ENCODE assay signal across 17 mouse cellular contexts in genomic region chr12:92927591-92927990, GRCm38 (mm10).
DNase-seq lines count a peak whose midpoint lies in the region; ATAC-seq and TF ChIP-seq lines count a peak whose summit lies in the region.
"Had no signal": no experiment of that assay in that cellular context is flagged by ENCODE, and none has a peak within 500 bp of the region (broad histone marks: within the 10 kb centered on the region; RNA-seq: fewer than 3 reads in every experiment).

No protein-coding gene starts in this region.

- H3K36me3 ChIP-seq in embryonic facial prominence, embryonic 14.5 days (ENCODE audit: control insufficient read depth, insufficient read depth, low read length) = no peaks in the 10 kb centered on the region
- no peaks in the 10 kb centered on the region for H3K36me3 ChIP-seq in embryonic facial prominence, embryonic 10.5 days (replicated peaks)
- H3K36me3 ChIP-seq in forebrain, postnatal 0 days (ENCODE audit: insufficient read depth) = no peaks in the 10 kb centered on the region
- H3K36me3 ChIP-seq in forebrain, embryonic 10.5 days (replicated peaks) = no peaks in the 10 kb centered on the region
- H3K36me3 ChIP-seq in midbrain, postnatal 0 days (ENCODE audit: insufficient read depth, low read length) = no peaks in the 10 kb centered on the region
- H3K36me3 ChIP-seq in midbrain, embryonic 11.5 days (ENCODE audit: control insufficient read depth, insufficient read depth, low read length) = no peaks in the 10 kb centered on the region
- H3K36me3 ChIP-seq in liver, embryonic 11.5 days (ENCODE audit: control insufficient read depth, insufficient read depth, low read length) = no peaks in the 10 kb centered on the region
- H3K36me3 ChIP-seq: heart, embryonic 15.5 days; hindbrain, embryonic 13.5 days had no signal

- WGBS in embryonic facial prominence, embryonic 14.5 days = 37% methylated on average over 2 of the region's 2 CpGs
- 73% methylated on average over 2 of the region's 2 CpGs for WGBS in embryonic facial prominence, embryonic 10.5 days
- 43% methylated on average over 2 of the region's 2 CpGs for WGBS in forebrain, postnatal 0 days
- 72% methylated on average over 2 of the region's 2 CpGs for WGBS in forebrain, embryonic 10.5 days
- WGBS in midbrain, postnatal 0 days = 55% methylated on average over 2 of the region's 2 CpGs
- 64% methylated on average over 2 of the region's 2 CpGs for WGBS in midbrain, embryonic 11.5 days
- 69% methylated on average over 2 of the region's 2 CpGs for WGBS in liver, embryonic 11.5 days

- no peaks in the 10 kb centered on the region for H3K9me3 ChIP-seq in embryonic facial prominence, embryonic 14.5 days (ENCODE audit: control insufficient read depth, low read length)
- H3K9me3 ChIP-seq in embryonic facial prominence, embryonic 10.5 days = no peaks in the 10 kb centered on the region
- H3K9me3 ChIP-seq in forebrain, postnatal 0 days (ENCODE audit: low read length) = no peaks in the 10 kb centered on the region
- no peaks in the 10 kb centered on the region for H3K9me3 ChIP-seq in forebrain, embryonic 10.5 days
- no peaks in the 10 kb centered on the region for H3K9me3 ChIP-seq in midbrain, postnatal 0 days (ENCODE audit: low read length)
- H3K9me3 ChIP-seq in midbrain, embryonic 11.5 days (ENCODE audit: control insufficient read depth, low read length) = no peaks in the 10 kb centered on the region
- H3K9me3 ChIP-seq in liver, embryonic 11.5 days (ENCODE audit: control insufficient read depth, low read length) = no peaks in the 10 kb centered on the region
- H3K9me3 ChIP-seq: heart, embryonic 15.5 days; hindbrain, embryonic 13.5 days had no signal

- no peak for TF ChIP-seq CTCF in forebrain, postnatal 0 days (IDR thresholded peaks at IDR 0.05; ENCODE audit: low read depth)
- no peak for TF ChIP-seq CTCF in midbrain, postnatal 0 days (IDR thresholded peaks at IDR 0.05)

- no peaks in the 10 kb centered on the region for H3K27me3 ChIP-seq in embryonic facial prominence, embryonic 14.5 days (replicated peaks; ENCODE audit: control insufficient read depth, insufficient read depth, low read length)
- no peaks in the 10 kb centered on the region for H3K27me3 ChIP-seq in embryonic facial prominence, embryonic 10.5 days (replicated peaks; ENCODE audit: low read depth, poor library complexity, severe bottlenecking)
- no peaks in the 10 kb centered on the region for H3K27me3 ChIP-seq in forebrain, postnatal 0 days (ENCODE audit: insufficient read depth, low read length)
- H3K27me3 ChIP-seq in forebrain, embryonic 10.5 days (ENCODE audit: poor library complexity, severe bottlenecking) = no peaks in the 10 kb centered on the region
- no peaks in the 10 kb centered on the region for H3K27me3 ChIP-seq in midbrain, postnatal 0 days (ENCODE audit: insufficient read depth, low read length)
- H3K27me3 ChIP-seq in midbrain, embryonic 11.5 days (ENCODE audit: control insufficient read depth, insufficient read depth, low read length) = no peaks in the 10 kb centered on the region
- H3K27me3 ChIP-seq in liver, embryonic 11.5 days (replicated peaks; ENCODE audit: control insufficient read depth, insufficient read depth, low read length) = no peaks in the 10 kb centered on the region
- H3K27me3 ChIP-seq: heart, embryonic 15.5 days; hindbrain, embryonic 13.5 days had no signal

- no peak overlapping the region for H3K9ac ChIP-seq in embryonic facial prominence, embryonic 14.5 days (ENCODE audit: low read depth, low read length)
- no peak overlapping the region for H3K9ac ChIP-seq in forebrain, postnatal 0 days
- no peak overlapping the region for H3K9ac ChIP-seq in midbrain, postnatal 0 days (replicated peaks; ENCODE audit: low read length, poor library complexity, severe bottlenecking)
- no peak overlapping the region for H3K9ac ChIP-seq in midbrain, embryonic 11.5 days (ENCODE audit: low read length)
- H3K9ac ChIP-seq in liver, embryonic 11.5 days (ENCODE audit: low read depth, low read length) = no peak overlapping the region
- H3K9ac ChIP-seq: heart, embryonic 15.5 days; hindbrain, embryonic 13.5 days had no signal

- ATAC-seq in embryonic facial prominence, embryonic 14.5 days (ENCODE audit: low read depth) = no peak
- no peak; the same call in 1 of the 2 replicates for ATAC-seq in forebrain, postnatal 0 days
- ATAC-seq in midbrain, postnatal 0 days (ENCODE audit: low FRiP score) = peak; percentile 27; the same call in 1 of the 2 replicates
- no peak for ATAC-seq in midbrain, embryonic 11.5 days (ENCODE audit: low FRiP score)
- ATAC-seq in liver, embryonic 11.5 days (replicated peaks; ENCODE audit: low FRiP score) = no peak
- ATAC-seq: hindbrain, postnatal 0 days had no signal

- DNase-seq in embryonic facial prominence, embryonic 14.5 days (ENCODE audit: low spot score) = peak; percentile 8
- no peak for DNase-seq in embryonic facial prominence, embryonic 10.5 days (ENCODE audit: low spot score)
- peak; percentile 2 for DNase-seq in forebrain, postnatal 0 days
- no peak for DNase-seq in forebrain, embryonic 10.5 days (ENCODE audit: extremely low spot score, low spot score)
- DNase-seq in midbrain, postnatal 0 days (ENCODE audit: low spot score) = peak; percentile 2
- DNase-seq in midbrain, embryonic 11.5 days (ENCODE audit: low spot score, missing footprints) = no peak
- DNase-seq in liver, embryonic 11.5 days (ENCODE audit: low spot score) = no peak
- DNase-seq: adrenal gland, adult 2 months; adrenal gland, postnatal 25 days; gastrocnemius, postnatal 10 days; heart, adult 2 months; heart, postnatal 14 days; kidney, adult 11 months had no signal

- H3K27ac ChIP-seq in embryonic facial prominence, embryonic 14.5 days (replicated peaks; ENCODE audit: low read depth, low read length) = no peak overlapping the region
- H3K27ac ChIP-seq in embryonic facial prominence, embryonic 10.5 days (replicated peaks) = no peak overlapping the region
- H3K27ac ChIP-seq in forebrain, postnatal 0 days (ENCODE audit: low read depth, low read length) = no peak overlapping the region
- H3K27ac ChIP-seq in forebrain, embryonic 10.5 days = no peak overlapping the region
- no peak overlapping the region for H3K27ac ChIP-seq in midbrain, postnatal 0 days (ENCODE audit: low read depth, low read length)
- H3K27ac ChIP-seq in midbrain, embryonic 11.5 days (ENCODE audit: low read depth, low read length) = no peak overlapping the region
- no peak overlapping the region for H3K27ac ChIP-seq in liver, embryonic 11.5 days (ENCODE audit: low read depth, low read length)
- H3K27ac ChIP-seq: heart, adult 2 months; heart, embryonic 15.5 days; hindbrain, embryonic 13.5 days; hindbrain, postnatal 0 days had no signal

- no peak overlapping the region for H3K4me2 ChIP-seq in embryonic facial prominence, embryonic 14.5 days (ENCODE audit: low read depth, low read length)
- no peak overlapping the region for H3K4me2 ChIP-seq in forebrain, postnatal 0 days (ENCODE audit: low read depth)
- H3K4me2 ChIP-seq in midbrain, postnatal 0 days (ENCODE audit: low read depth, low read length, poor library complexity, severe bottlenecking) = no peak overlapping the region
- H3K4me2 ChIP-seq in midbrain, embryonic 11.5 days = no peak overlapping the region
- H3K4me2 ChIP-seq in liver, embryonic 11.5 days = no peak overlapping the region
- H3K4me2 ChIP-seq: heart, embryonic 11.5 days; heart, embryonic 15.5 days; hindbrain, embryonic 13.5 days had no signal

- H3K4me1 ChIP-seq in embryonic facial prominence, embryonic 14.5 days (ENCODE audit: control insufficient read depth, insufficient read depth, low read length) = peaks cover 4% of the 10 kb centered on the region; the same call in 1 of the 2 replicates
- no peaks in the 10 kb centered on the region for H3K4me1 ChIP-seq in embryonic facial prominence, embryonic 10.5 days
- H3K4me1 ChIP-seq in forebrain, postnatal 0 days (ENCODE audit: insufficient read depth) = no peaks in the 10 kb centered on the region
- no peaks in the 10 kb centered on the region for H3K4me1 ChIP-seq in forebrain, embryonic 10.5 days
- no peaks in the 10 kb centered on the region for H3K4me1 ChIP-seq in midbrain, postnatal 0 days (ENCODE audit: insufficient read depth, low read length)
- no peaks in the 10 kb centered on the region for H3K4me1 ChIP-seq in midbrain, embryonic 11.5 days (ENCODE audit: control insufficient read depth, insufficient read depth, low read length)
- no peaks in the 10 kb centered on the region for H3K4me1 ChIP-seq in liver, embryonic 11.5 days (replicated peaks; ENCODE audit: control insufficient read depth, insufficient read depth, low read length)
- H3K4me1 ChIP-seq: heart, embryonic 15.5 days had no signal

- no peak overlapping the region for H3K4me3 ChIP-seq in embryonic facial prominence, embryonic 14.5 days (ENCODE audit: low read depth, low read length)
- H3K4me3 ChIP-seq in embryonic facial prominence, embryonic 10.5 days = no peak overlapping the region
- H3K4me3 ChIP-seq in forebrain, postnatal 0 days (ENCODE audit: low read depth, low read length) = no peak overlapping the region
- H3K4me3 ChIP-seq in forebrain, embryonic 10.5 days = no peak overlapping the region
- no peak overlapping the region for H3K4me3 ChIP-seq in midbrain, postnatal 0 days (ENCODE audit: low read depth, low read length)
- no peak overlapping the region for H3K4me3 ChIP-seq in midbrain, embryonic 11.5 days (ENCODE audit: low read depth, low read length)
- no peak overlapping the region for H3K4me3 ChIP-seq in liver, embryonic 11.5 days (ENCODE audit: low read depth, low read length)
- H3K4me3 ChIP-seq: heart, adult 2 months; heart, embryonic 15.5 days; hindbrain, embryonic 13.5 days had no signal

Comparison
In these comparisons a context has a peak if more than half of its experiments do, and no peak if none do; other contexts are left out.
1. DNase-seq: peak in embryonic facial prominence, embryonic 14.5 days (single experiment), forebrain, postnatal 0 days (single experiment) and midbrain, postnatal 0 days (single experiment); none in embryonic facial prominence, embryonic 10.5 days (single experiment), forebrain, embryonic 10.5 days (single experiment), midbrain, embryonic 11.5 days (single experiment) and liver, embryonic 11.5 days (single experiment).